Mouse (Mus musculus) lung, postnatal 0 days (tissue): ENCODE data around the gene Ccdc146.

ENCODE experiments used
- CTCF ChIP-seq: IDR thresholded peaks from 2 replicates; pipeline ENCODE4 v1.5.1; 2016; ENCODE audit warnings: antibody characterized with exemption, mild to moderate bottlenecking
- EP300 ChIP-seq: IDR thresholded peaks from 2 replicates; pipeline ENCODE4 v1.6.1; 2016; ENCODE audit warnings: antibody characterized with exemption, mild to moderate bottlenecking, control low read depth

DNA sequence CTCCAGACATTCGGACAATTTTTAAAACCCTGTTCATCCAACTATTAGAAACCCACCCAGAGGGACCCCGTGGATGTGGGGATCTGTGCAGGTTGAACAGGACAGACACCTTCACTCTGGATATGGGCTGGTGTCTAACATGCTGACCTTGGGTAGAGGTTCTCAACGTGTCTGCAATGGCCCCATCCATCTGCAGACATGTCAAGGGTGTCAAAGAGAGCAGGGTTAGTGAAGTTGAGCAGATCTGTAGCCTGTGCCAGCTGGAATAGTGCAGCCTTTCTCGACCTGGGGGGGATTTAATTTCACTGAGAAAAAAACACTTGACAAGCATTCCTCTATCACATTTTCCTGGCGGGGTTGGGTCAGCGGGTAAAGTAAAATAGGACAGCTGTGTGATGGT is 41.8 kb downstream of the Ccdc146 start:
- TF ChIP-seq CTCF (no peak), EP300 (no peak)
